Mouse (Mus musculus) right cerebral cortex, postnatal 25 days (tissue): ENCODE results near the gene Atad5.
A peak's percentile ranks its signal among the peaks of the same experiment; 100 is the strongest.

ENCODE experiments used
- DNase-seq: peaks from one replicate; pipeline ENCODE4 v3.0.0; 2022

The Atad5 gene

DNA sequence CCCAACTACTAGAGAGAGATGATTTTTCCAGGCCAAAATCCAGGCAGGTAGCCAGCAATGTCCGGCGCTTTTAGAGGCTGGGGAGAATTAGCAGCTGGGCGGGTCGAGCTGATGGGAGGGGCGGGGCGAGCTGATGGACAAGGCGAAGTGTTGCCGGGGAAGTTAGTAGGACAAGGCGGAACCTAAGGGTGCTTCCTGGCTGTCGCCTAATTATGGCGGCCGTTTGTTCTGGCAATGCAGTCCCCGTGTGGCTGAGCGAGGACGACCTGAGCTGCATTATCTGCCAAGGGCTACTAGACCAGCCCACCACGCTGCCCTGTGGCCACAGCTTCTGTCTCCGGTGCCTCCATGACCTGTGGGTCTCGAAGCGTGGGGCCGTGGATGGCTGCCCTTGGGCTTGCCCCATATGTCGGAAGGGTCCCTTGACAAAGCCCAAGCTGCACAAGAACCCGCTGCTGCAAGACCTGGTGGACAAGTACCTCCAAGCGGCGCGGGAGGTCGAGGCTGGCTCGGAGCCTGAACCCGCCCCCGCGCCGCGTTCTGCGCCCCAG lies 94.6 kb downstream of the Atad5 start, which contains the start of gene Rnf135:
Rnf135 (plus strand) TSS at position 147 of the 551 bp plus-strand sequence.
- DNase-seq: peak; percentile 74

DNA sequence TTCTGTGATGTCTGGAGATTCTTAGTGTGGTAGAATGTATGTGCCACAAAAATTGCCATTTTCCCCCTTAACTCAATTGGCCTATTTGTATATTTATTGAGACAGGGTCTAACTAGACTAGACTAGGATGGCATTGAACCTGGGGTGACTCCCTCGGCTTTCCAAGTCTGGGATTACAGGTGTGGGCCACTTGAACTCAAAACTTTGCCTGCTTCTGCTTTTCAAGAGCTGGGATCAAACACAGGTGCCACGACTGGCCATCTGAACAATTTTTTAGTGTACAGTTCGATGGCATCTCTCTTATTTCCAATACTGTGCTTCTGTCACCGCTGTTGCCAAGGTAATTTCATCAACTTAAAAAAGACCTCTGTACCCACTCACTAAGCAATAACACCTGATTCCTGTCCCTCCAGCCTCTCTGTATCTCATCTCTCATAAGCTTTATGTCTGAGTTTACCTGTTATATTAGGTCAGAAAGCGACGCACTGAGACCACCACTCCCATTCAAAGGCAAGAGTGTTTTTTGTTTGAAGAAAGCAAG lies 95.4 kb downstream of the Atad5 start:
- no peak for DNase-seq
